Mouse (Mus musculus) kidney, adult 18-20 months (tissue): ENCODE data around the gene Padi6.

Experiments used
- DNase-seq: peaks from one replicate; pipeline ENCODE4 v3.0.0; 2021

Padi6 gene

DNA sequence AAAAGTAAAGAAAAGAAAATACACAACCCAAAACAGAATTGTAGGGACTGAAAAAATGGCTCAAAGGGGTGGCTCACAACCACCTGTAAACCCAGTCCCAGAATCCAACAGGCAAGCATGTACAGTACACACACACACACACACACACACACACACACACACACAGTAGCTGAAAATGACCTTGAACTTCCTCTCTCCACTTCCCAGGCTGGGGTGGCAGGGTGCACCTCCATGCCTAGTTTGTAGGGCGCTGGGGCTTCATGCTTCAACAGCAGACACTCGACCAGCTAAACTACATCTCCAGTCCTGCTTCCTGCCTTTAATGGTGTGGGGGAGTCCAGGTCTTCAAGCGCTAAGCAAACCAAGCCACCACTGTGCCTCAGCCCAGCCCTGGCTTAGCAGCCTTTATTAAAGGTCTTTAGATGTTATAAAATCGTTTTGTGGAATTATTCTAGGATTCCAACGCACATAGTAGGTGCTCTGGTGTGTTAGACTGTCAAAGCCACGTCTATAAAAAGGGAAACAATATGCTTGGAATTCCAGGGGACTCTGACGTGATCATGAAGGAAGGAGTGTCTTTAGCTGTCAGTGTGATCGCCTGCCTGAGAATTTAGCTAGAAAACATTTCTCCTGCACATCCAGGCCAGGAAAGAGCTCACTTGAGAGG lies 61.6 kb downstream of the Padi6 start:
- DNase-seq, result no peak

DNA sequence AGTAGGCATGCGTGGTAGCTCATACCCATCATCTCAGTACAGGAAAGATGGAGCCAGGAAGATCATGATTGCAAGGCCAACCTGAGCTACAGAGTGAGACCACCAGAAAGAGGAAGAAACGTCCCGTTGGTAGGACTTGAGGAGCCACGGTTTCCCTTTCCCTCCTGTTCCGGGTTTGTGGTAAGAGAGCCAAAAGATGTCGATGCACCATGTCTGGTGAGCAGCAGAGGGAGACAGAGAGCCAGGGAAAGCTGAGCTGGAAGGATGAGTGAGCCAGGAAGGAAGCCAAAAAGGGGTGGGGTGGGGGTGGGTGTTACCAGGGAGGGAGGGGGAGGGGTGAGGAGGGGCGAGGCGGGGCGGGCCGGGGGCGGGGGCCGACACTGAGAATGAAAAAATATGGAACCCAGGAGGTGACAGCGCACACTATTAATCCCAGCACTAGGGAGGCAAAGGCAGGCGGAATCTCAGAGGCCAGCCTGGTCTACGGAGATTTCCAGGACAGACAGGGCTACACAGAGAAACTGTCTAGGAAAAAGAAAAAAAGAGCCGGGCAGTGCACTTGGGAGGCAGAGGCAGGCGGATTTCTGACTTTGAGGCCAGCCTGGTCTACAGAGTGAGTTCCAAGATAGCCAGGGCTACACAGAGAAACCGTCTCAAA lies 62.6 kb downstream of the Padi6 start:
- peak; percentile 77 for DNase-seq

DNA sequence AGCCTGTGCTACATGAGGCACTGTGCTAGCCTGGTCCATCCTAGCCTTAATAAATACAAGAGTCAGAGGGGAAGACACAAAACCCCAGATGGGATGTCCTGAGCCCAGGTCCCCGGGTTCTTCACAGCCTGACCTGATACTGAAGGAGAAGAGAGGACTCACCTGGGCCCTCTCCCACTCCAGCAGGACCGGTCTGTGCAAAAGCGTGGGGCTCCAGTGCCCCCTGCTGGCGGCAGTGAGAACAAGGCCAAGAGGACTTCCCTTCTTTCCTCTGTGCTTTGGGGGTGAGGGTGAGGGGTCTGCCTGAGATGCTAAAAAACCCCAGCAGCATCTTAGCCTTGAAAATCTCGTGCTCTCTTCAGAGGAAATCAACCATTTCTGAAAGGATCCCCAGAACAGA lies 63.4 kb downstream of the Padi6 start:
- DNase-seq, result peak; percentile 39
